Mouse (Mus musculus): ENCODE data around the gene Gm20878.
"Not testable (repeated sequence)": the region's sequence is repeated elsewhere in the genome, so short reads cannot be mapped to it uniquely, and the experiment has no call there.

The Gm20878 gene

DNA sequence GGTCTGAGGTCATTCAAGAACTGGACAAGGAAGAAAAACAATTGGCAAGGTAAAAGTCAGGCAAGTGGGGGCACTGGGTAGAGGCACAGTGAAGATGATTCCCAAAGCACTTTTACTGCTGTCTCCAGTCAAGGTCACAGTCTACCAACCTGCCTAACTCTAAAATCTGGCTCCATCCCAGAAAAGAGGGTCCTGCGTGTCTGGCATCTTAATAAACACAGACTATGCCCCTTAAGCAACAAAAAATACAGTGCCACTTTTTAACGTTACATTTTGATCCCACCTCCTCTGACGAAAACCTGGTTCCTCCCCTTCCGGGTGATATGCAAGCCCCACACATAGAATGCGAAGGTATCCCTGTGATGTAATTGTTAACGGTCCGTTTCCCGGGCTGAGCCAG is at the start of gene Gm20878:
Gene Gm20878 (plus strand): TSS at position 301 of the 400 bp plus-strand sequence.
- not testable (repeated sequence) for DNase-seq (ENCODE audit: low read depth, low spot score)

DNA sequence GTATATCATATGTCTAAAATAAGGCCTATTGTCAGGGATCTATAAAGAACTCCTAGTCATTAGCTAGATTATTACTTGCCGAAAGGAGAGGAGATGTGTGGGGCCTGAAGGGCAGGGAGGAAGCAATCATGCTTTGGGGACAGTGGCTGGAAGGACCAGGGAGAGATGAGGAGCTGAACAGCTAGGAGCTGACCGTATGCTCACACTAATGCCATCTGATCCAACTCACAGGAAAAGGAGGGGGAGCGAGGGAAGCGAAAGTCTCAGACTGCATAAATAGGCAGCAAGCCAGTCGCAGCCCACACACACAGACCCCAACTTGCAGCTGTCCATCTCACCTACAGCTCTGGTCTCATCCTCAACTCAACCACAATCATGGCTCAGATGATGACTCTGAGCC is 38.1 kb upstream of the Gm20878 start, which contains the start of gene Gm21541:
Gene Gm21541 (plus strand): TSS at position 301 of the 400 bp plus-strand sequence.
- DNase-seq (ENCODE audit: low read depth, low spot score) = not testable (repeated sequence)

DNA sequence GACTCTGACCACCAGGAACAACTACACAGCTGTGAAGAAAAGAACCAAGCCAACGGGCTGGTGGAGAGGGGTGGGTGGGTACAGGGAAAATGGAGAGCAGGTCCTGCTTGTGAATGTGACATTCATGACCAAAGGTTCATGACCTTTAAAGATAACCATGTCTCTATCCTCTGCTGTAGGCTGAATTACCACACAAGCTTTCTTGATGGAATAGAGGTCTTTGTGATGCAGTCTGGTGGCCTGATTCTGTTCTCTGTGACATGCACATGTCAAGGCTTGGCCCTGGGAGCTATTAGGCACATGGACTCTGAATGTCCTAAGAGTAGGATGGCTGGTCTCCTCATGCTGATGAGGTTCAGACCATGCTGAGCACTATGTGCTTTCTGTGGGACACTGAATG is 24.4 kb downstream of the Gm20878 start, which contains the start of gene Fam205a4:
Gene Fam205a4 (plus strand): TSS at position 301 of the 400 bp plus-strand sequence.
- not testable (repeated sequence) for DNase-seq (ENCODE audit: low read depth, low spot score)
